Mouse (Mus musculus): Measurements from ENCODE around the gene Plppr5. TPM values are rescaled to one million over a fixed set of nuclear protein-coding genes. Genes with fewer than 3 reads are reported as not detected.

Plppr5 gene
- 1.1 and 1.5 TPM in 2 replicates for polyA plus RNA-seq (2015; fragmentation: Nextera tagmentation; extraction: Ambion mirVana)

GRCm38 (mm10) chr3:117574529-117575252 lies at the start of gene Plppr5:
Gene Plppr5 (plus strand): TSS chr3:117574836.
- Histone ChIP-seq H3K4me3 (replicated peaks) (peak within 1 kb of the TSS; percentile 54), H3K27me3 (replicated peaks) (peaks cover 21% of the 10 kb centered on the region), H3K27ac (no peak within 1 kb of the TSS), H3K4me2 (replicated peaks) (peak within 1 kb of the TSS; percentile 98), H3K4me1 (replicated peaks) (peaks cover 10% of the 10 kb centered on the region), H3K36me3 (no peaks in the 10 kb centered on the region), H3K9ac (peak within 1 kb of the TSS; percentile 44), H3K9me3 (no peaks in the 10 kb centered on the region)
- ATAC-seq, result peak; percentile 57
- WGBS, result 23% methylated on average over 20 of the region's 20 CpGs

GRCm38 (mm10) chr3:117549899-117550298 lies 24.7 kb upstream of the Plppr5 start:
- Histone ChIP-seq H3K4me2 (replicated peaks) (no peak overlapping the region), H3K27me3 (replicated peaks) (no peaks in the 10 kb centered on the region), H3K27ac (no peak overlapping the region), H3K36me3 (no peaks in the 10 kb centered on the region), H3K4me3 (replicated peaks) (no peak overlapping the region), H3K4me1 (replicated peaks) (no peaks in the 10 kb centered on the region), H3K9ac (no peak overlapping the region), H3K9me3 (no peaks in the 10 kb centered on the region)
- no peak for ATAC-seq
- WGBS, result 82% methylated on average over 5 of the region's 5 CpGs

DNA sequence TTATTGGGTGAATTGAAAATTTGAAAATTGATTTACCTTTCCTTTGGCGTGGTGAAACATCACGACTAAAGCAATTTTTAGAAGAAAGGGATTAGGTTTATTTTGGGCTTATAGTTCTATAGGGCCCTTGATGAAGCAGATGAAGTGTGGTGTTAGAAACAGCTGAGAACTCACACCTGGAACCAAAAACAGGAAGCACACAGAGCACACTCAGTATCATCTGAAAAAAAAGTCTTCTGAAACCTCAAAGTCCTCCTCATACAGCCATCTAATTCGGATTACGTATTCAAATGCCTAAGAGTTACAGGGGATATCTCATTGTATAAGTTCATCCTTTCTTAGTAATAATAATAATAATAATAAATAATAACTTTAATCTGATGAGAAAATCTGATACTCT lies 24.1 kb upstream of the Plppr5 start:
- no peaks in the 10 kb centered on the region for H3K9me3 ChIP-seq
- H3K36me3 ChIP-seq, result no peaks in the 10 kb centered on the region
- no peaks in the 10 kb centered on the region for H3K4me1 ChIP-seq (replicated peaks)
- no peak overlapping the region for H3K4me3 ChIP-seq (replicated peaks)
- no peak for ATAC-seq
- H3K27me3 ChIP-seq (replicated peaks), result no peaks in the 10 kb centered on the region
- no peak overlapping the region for H3K27ac ChIP-seq
- no peak overlapping the region for H3K9ac ChIP-seq
- 86% methylated on average over 4 of the region's 4 CpGs for WGBS
- H3K4me2 ChIP-seq (replicated peaks), result no peak overlapping the region

DNA sequence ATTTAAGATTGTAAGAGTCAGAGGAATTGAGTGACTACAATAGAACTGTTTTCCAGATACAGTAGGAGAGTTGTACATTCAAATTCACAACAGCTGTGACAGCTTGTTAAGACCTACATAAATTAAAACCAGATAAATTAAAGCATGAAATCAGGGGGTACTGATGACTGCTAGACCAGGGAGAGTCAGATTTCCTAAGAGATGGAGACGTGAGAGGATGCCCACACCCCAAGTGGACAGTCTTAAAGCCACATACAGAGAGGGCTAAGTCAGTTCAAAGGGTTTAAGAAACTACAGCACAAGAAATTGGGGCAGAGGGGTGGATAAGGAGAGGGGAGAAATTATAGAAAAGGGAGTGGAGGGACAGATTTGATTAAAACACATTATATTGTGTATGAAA lies 17.7 kb upstream of the Plppr5 start:
- H3K27me3 ChIP-seq (replicated peaks), result no peaks in the 10 kb centered on the region
- H3K9me3 ChIP-seq, result no peaks in the 10 kb centered on the region
- no peak overlapping the region for H3K4me2 ChIP-seq (replicated peaks)
- no peak for ATAC-seq
- H3K4me1 ChIP-seq (replicated peaks), result no peaks in the 10 kb centered on the region
- H3K27ac ChIP-seq, result no peak overlapping the region
- no peaks in the 10 kb centered on the region for H3K36me3 ChIP-seq
- no peak overlapping the region for H3K4me3 ChIP-seq (replicated peaks)
- WGBS, result 66% methylated on average over 1 of the region's 1 CpGs
- H3K9ac ChIP-seq, result no peak overlapping the region

DNA sequence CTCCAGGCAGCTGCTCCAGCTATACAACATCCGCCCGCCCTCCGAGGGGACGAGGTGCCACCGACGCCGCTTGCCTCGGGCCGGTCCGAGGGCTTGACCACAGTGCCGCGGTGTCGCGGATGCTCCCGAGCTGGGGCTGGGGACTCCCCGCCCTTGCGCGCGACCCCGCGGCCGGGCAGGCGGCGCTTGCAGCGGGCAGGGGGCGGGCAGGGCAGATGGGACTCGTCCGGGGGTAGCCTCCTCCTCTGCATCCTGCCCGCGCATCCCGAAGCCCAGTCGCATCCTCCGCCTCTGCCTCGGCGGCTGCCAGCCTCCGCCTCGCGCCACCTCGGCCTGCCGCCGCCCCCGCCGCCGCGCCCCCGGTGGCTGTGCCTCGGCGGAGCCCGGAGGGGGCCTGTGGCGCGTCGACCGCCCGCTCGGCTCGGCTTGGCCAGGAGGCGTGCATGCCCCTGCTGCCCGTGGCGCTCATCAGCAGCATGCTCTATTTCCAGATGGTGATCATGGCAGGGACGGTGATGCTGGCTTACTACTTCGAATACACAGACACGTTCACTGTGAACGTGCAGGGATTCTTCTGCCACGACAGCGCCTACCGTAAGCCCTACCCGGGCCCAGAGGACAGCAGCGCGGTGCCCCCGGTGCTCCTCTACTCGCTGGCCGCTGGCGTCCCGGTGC lies 754 bp downstream of the Plppr5 start:
- WGBS, result 1% methylated on average over 72 of the region's 74 CpGs
- Histone ChIP-seq H3K4me3 (replicated peaks) (peak overlapping the region; percentile 54), H3K27me3 (replicated peaks) (peaks cover 21% of the 10 kb centered on the region), H3K36me3 (no peaks in the 10 kb centered on the region), H3K4me1 (replicated peaks) (peaks cover 10% of the 10 kb centered on the region), H3K9ac (peak overlapping the region; percentile 44), H3K27ac (no peak overlapping the region), H3K4me2 (replicated peaks) (peak overlapping the region; percentile 98), H3K9me3 (no peaks in the 10 kb centered on the region)
- ATAC-seq, result peak; percentile 81

DNA sequence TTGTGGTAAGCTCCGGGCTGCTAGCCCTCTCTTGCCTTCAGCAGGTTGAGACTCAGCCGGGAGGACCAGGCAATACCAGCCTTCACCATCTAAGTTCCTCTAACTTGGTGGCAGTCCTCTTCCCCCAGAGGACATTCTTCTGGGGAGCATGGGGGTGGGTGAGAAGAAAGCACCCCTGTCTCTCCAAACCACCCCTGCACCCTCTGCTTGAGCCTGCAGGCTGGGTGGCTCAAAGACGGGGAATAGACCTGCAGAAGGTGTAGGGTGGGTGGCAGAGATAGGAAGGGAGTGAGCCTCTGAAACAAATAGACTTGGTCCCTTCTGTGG lies 1.3 kb downstream of the Plppr5 start:
- Histone ChIP-seq H3K27me3 (replicated peaks) (peaks cover 21% of the 10 kb centered on the region), H3K9ac (peak overlapping the region; percentile 44; the same call in 1 of the 2 replicates)
- WGBS, result 19% methylated on average over 3 of the region's 3 CpGs

DNA sequence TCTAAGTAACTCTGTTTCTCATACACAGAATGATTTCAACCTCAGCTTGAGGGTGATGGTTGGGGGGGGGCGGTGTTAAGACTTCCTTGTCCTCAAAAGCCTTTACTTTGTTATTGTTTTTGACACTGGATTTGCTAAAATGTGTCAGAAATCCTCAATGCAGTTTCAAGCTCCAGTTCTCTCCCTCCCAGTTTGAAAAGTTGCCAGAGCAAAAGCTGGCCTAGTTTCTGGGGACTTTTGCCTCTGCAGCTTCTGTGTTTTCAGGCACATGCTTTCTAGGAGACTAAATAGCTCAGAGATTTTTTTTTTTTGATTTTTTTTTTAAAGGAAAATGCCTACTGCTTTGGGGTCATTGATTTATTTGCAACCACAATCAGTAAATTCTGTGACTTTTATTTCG lies 2.7 kb downstream of the Plppr5 start:
- Histone ChIP-seq H3K9ac (no peak overlapping the region), H3K4me1 (replicated peaks) (peaks cover 10% of the 10 kb centered on the region), H3K27me3 (replicated peaks) (peaks cover 21% of the 10 kb centered on the region), H3K27ac (no peak overlapping the region), H3K4me3 (replicated peaks) (no peak overlapping the region), H3K9me3 (no peaks in the 10 kb centered on the region), H3K4me2 (replicated peaks) (no peak overlapping the region), H3K36me3 (no peaks in the 10 kb centered on the region)
- 99% methylated on average over 2 of the region's 2 CpGs for WGBS
- no peak for ATAC-seq

More for the DNA sequence above, 1.3 kb downstream of the Plppr5 start:
- Histone ChIP-seq H3K9me3 (no peaks in the 10 kb centered on the region), H3K4me2 (replicated peaks) (peak overlapping the region; percentile 98), H3K4me1 (replicated peaks) (peaks cover 10% of the 10 kb centered on the region), H3K36me3 (no peaks in the 10 kb centered on the region), H3K4me3 (replicated peaks) (peak overlapping the region; percentile 54), H3K27ac (no peak overlapping the region)
- peak; percentile 4; the same call in 1 of the 2 replicates for ATAC-seq

DNA sequence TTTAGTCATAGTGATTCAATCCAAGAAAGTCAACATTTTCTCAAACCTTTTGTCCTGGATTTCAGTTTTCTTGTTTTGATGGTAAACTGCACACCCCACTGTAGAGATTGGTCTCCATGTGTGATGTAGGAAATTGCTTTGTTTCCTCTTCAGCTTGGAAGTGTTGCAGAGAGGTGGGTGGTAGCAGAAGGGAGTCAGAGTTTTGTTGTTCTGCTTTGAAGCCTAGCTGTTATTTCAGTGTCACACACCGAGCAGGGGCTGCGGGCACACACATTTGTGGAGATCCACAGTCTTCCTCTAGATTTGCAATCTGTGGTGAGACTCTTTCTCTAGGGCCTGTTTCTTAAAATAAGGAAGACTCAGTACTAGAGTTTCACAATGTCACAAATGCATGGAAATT lies 8.0 kb downstream of the Plppr5 start:
- Histone ChIP-seq H3K4me1 (replicated peaks) (no peaks in the 10 kb centered on the region), H3K9ac (no peak overlapping the region), H3K9me3 (no peaks in the 10 kb centered on the region), H3K4me3 (replicated peaks) (no peak overlapping the region), H3K36me3 (no peaks in the 10 kb centered on the region), H3K27me3 (replicated peaks) (no peaks in the 10 kb centered on the region), H3K4me2 (replicated peaks) (no peak overlapping the region), H3K27ac (no peak overlapping the region)
- no peak for ATAC-seq
- WGBS, result 94% methylated on average over 2 of the region's 2 CpGs

- no peak for ATAC-seq
- Histone ChIP-seq H3K27ac (no peak overlapping the region), H3K4me1 (replicated peaks) (no peaks in the 10 kb centered on the region), H3K27me3 (replicated peaks) (no peaks in the 10 kb centered on the region), H3K4me2 (replicated peaks) (no peak overlapping the region), H3K36me3 (no peaks in the 10 kb centered on the region), H3K4me3 (replicated peaks) (no peak overlapping the region), H3K9ac (no peak overlapping the region), H3K9me3 (no peaks in the 10 kb centered on the region)
- 81% methylated on average over 1 of the region's 1 CpGs for WGBS
Measured at GRCm38 (mm10) chr3:117602404-117602803, 27.8 kb downstream of the Plppr5 start.

GRCm38 (mm10) chr3:117603458-117603857 lies 28.8 kb downstream of the Plppr5 start:
- 81% methylated on average over 2 of the region's 2 CpGs for WGBS
- ATAC-seq, result no peak
- Histone ChIP-seq H3K4me2 (replicated peaks) (no peak overlapping the region), H3K27ac (no peak overlapping the region), H3K36me3 (no peaks in the 10 kb centered on the region), H3K27me3 (replicated peaks) (no peaks in the 10 kb centered on the region), H3K4me1 (replicated peaks) (no peaks in the 10 kb centered on the region), H3K9ac (no peak overlapping the region), H3K4me3 (replicated peaks) (no peak overlapping the region), H3K9me3 (no peaks in the 10 kb centered on the region)

GRCm38 (mm10) chr3:117606383-117606782 lies 31.7 kb downstream of the Plppr5 start:
- Histone ChIP-seq H3K27ac (no peak overlapping the region), H3K9me3 (no peaks in the 10 kb centered on the region), H3K4me2 (replicated peaks) (no peak overlapping the region), H3K27me3 (replicated peaks) (no peaks in the 10 kb centered on the region), H3K9ac (no peak overlapping the region), H3K4me3 (replicated peaks) (no peak overlapping the region), H3K4me1 (replicated peaks) (no peaks in the 10 kb centered on the region), H3K36me3 (no peaks in the 10 kb centered on the region)
- ATAC-seq, result no peak

DNA sequence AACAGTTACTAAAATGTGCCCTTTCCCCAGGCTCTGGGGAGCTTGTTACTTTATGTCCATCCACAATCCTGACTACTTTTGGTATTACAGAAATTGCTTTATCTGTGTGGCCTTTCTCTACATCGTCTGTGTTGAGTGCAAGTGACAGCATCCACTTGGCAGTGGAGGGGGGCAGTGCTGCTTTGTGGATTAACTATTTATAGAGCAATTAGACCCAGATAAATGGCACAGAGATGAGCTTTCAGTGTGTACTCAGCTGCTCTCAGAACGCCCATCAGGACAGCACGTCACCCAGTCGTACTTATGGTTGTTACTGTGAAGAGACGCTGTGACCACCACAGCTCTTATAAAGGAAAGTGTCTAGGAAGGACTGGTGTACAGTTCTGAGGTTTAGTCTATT lies 36.8 kb downstream of the Plppr5 start:
- no peak overlapping the region for H3K4me2 ChIP-seq (replicated peaks)
- H3K27ac ChIP-seq, result no peak overlapping the region
- no peaks in the 10 kb centered on the region for H3K27me3 ChIP-seq (replicated peaks)
- 63% methylated on average over 5 of the region's 5 CpGs for WGBS
- ATAC-seq, result no peak
- no peaks in the 10 kb centered on the region for H3K9me3 ChIP-seq
- no peak overlapping the region for H3K4me3 ChIP-seq (replicated peaks)
- H3K4me1 ChIP-seq (replicated peaks), result no peaks in the 10 kb centered on the region
- H3K36me3 ChIP-seq, result no peaks in the 10 kb centered on the region
- no peak overlapping the region for H3K9ac ChIP-seq

- Histone ChIP-seq H3K9me3 (no peaks in the 10 kb centered on the region), H3K27ac (no peak overlapping the region), H3K4me1 (replicated peaks) (no peaks in the 10 kb centered on the region), H3K4me3 (replicated peaks) (no peak overlapping the region), H3K9ac (no peak overlapping the region), H3K4me2 (replicated peaks) (no peak overlapping the region), H3K36me3 (no peaks in the 10 kb centered on the region), H3K27me3 (replicated peaks) (no peaks in the 10 kb centered on the region)
- WGBS, result 75% methylated on average over 1 of the region's 1 CpGs
- ATAC-seq, result no peak
Measured at GRCm38 (mm10) chr3:117614856-117615255, 40.2 kb downstream of the Plppr5 start.

Measured in intestine, embryonic 15.5 days (tissue).